Mouse (Mus musculus): ENCODE data around the gene Prr18.

Gene Prr18

DNA sequence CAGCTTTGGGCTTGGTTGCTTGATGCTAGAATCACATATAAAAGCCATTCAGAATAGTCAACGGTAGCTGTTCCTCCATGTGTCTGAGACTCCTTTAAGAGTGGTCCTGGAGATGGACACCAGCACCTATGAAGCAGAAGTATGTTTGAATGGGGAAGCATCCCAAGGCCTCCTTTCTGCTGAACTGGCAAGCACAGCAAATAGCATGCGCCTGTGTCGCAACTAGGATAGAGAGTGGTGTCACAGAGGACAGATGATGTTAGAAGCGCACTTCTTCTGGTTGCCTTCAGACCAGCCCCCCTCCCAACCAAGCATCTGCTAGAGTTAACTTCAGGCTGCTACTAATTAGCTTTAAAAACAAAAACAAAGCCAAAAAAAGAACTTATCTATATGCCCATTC lies 53.2 kb downstream of the Prr18 start:
- DNase-seq = no peak
